Mouse (Mus musculus) CD4-positive, CD25-positive, alpha-beta regulatory T cell, adult 4 months (primary cell): ENCODE data around the gene Plpp3. TPM values are rescaled to one million over a fixed set of nuclear protein-coding genes. Genes with fewer than 3 reads are reported as not detected.

Experiments
- ATAC-seq: one replicate; pipeline ENCODE4 v1.8.0; 2017
- polyA plus RNA-seq, 2 experiments: library from polyadenylated mRNA; unstranded; fragments of 100-300 nt; shearing (Covaris generic); gene quantifications; one replicate each; pipeline ENCODE4 v1.2.1; 2017

Gene Plpp3
- under 1 TPM in 1 of 2 experiments, not detected in 1; 0.24 TPM for polyA plus RNA-seq

DNA sequence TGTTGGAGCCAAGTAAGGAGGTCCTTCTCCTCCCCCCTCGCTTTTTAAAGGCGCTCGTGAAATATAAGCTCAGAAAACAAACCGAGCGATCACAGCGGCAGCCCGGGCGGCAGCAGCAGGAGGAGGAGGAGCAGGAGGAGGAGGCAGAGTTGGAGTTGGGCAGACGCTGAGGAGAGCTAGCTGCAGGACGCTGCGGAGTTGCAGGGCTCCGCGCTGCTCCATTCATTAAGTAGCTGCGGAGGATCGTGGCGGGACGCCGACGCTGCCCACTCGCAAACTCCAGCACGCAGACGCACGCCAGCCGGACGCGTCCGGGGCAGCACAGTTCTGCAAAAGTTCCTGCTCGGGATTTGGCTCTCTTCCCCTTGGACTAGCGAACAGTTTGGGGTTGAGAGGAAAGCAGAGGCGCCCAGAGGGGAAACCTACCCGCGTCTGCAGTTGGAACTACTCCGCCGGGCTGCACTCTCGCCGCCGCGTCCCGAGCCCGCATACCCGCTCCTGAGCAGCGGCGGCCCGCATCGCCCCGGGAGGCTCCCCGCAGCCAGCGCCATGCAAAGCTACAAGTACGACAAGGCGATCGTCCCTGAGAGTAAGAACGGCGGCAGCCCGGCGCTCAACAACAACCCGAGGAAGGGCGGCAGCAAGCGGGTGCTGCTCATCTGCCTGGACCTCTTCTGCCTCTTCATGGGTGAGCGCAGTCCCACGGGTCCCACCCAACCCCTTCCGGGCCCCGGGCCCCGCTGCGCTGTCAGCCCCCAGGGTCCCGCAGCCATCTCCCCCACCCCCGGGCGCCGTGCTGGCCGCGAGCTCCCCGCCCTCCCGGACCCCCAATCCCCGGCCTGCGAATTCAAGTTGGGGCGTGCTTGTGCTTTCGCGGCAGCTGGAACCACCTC, at the start of gene Plpp3:
Plpp3 (plus strand) TSS at position 72 of the 893 bp plus-strand sequence.
- ATAC-seq: no peak

DNA sequence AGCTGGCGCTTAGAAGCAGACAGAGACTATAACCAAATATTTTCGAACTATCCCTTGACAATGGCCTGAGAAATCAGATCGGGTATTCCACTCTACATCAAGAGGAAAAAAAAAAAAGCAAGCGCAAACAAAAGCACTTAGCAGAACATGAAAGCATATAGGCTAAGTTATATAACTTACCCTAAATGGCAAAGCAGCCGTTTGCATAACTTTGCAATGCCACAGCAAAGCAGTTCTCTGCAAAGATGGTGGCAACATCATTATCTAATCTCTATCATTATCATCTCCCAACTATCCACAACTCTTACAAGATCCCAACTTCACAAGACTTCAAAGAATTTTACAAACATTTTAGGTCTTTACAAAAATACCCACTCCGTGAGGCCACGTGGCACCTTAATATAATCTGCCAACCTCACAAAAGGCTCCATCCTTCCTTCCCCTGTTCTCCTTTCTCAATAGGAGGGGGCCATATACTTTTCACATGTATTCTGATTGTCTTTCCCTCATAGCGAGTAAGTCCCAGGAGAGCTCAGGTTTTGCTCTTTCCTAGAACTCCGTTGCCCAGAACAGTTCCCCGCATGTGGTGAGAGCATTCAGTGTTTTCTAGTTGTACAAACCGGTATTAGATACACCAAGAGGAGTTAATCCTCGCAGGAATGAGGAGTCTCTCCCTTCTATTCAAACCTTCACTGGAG, 49.1 kb upstream of the Plpp3 start:
- ATAC-seq: no peak

DNA sequence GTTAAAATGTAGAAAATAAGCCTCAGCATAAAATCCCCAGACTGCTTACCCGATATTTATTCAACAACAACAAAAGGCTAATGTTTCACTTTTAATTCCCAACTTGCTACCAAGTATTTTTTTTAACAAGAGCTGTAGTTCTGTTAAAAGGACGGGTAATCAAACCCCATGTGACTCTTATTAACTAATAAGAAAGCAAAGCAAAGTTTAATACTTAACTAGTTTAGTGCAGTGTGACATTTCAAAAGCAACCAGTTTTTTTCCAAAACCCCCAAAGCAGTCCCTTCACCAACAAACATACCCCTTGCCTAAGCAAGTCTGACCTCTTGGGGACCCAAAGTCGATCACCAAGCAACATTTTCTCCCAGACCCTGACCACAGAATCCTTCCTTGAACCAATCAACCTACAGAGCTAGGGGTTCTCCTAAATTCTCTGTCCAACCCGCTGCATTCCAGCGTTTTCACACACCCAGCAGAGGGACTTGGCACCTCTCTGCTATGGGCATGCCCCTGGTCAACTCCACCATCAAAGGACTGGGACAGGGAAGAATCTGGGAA, 48.4 kb upstream of the Plpp3 start:
- ATAC-seq: no peak

DNA sequence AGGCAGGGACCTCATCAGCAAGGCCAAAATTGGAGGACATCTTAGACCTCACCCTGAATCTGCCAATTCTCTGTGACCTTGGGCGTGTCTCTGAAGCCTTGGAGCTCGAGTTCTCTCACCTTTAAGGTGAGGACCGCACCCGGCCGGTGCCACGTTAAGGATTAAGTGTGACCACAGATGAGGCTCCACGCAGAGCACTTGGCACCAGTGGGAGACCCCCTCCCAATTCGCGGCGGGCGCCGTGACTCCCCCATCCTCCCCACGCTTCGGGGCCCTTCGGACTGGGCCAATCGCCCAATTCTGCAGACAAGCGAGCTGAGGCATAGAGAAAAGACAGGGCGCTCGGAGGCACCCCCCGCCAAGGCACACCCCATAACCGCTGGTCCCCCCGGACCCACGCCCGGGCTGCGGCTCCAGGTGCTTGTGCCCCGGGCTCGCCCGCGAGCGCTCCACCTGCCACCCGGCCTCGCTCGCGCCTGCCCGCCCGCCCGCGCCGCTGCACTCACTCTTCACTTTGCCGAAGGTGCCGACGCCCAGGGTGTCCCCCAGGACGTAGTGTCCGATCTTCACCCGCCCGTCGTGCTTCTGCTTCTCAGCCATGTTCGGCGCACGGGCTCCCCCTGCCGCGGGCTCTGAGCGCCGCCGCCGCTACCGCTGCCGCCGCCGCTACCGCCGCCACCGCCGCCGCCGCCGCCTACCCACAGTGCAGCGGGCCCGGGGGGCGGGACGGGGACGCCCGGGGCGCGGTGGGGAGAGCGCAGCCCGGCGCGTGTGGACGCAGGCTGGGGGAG, 47.8 kb upstream of the Plpp3 start, which contains the start of gene Prkaa2:
Prkaa2 (minus strand) TSS at position 692 of the 791 bp plus-strand sequence.
- ATAC-seq: no peak

DNA sequence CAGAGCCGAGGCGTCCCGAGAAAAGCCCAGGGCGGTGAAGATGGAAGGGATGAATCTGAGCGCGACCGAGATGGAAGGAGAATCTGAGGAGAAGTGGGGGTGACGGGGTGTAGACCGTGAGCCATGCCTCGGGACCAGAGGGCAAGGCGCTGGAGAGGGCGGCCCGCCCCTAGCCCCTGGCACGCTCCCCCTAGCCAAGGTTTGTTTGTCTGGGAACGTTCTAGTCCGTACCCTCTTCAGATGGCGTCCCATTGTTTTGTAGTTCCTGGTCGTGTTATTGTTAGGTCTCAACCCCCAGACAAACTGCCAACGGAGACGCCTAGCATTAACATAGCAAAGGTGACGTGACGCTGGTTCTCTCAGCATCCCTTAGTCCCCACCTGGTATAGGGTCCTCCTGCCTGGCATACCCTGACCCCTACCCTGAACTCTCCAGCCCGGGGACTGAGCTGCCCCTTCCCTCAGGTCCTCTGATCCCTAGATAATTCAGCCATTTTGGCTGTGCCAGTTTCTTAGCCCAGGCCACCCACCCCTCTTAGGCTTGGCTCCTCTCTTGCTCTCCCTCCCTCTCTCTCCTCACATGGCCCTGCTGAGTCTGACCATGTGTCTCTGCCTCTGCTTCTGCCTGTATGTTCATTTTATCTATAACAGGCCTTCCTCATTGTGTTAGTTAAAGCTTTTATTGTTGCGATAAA, 47.0 kb upstream of the Plpp3 start:
- ATAC-seq: no peak

DNA sequence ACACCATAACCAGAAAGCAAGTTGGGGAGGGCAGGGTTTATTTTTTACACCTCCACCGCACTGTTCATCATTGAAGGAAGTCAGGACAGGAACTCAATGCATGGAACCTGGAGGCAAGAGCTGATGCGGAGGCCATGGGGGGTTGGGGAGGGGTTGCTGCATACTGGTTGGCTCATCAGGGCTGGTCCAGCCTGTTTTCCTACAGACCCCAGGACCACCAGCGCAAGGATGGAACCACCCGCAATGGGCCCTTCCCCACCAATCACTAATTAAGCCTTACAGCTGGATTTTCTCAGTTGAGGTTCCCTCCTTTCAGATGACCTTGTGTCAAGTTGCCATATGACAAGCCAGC, 46.5 kb upstream of the Plpp3 start:
- no peak for ATAC-seq

DNA sequence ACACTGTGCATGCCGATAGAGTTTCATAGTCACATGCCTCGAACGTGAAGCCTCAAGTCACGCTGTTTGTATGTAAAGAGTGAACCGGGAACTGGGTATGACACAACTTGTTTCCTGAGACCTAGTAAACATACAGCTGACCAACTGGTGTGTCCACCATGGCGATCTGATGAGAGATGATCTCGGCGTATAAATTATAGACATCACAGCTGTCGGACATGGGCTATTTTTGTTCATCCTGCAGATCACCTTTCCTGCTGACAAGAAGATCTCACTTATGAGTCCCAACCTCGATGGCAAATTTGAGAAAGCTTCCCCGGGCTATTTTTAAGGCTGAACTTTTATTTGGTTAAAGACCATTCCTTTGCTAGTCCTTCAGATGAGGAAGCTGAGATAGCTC, 45.4 kb upstream of the Plpp3 start:
- no peak for ATAC-seq

DNA sequence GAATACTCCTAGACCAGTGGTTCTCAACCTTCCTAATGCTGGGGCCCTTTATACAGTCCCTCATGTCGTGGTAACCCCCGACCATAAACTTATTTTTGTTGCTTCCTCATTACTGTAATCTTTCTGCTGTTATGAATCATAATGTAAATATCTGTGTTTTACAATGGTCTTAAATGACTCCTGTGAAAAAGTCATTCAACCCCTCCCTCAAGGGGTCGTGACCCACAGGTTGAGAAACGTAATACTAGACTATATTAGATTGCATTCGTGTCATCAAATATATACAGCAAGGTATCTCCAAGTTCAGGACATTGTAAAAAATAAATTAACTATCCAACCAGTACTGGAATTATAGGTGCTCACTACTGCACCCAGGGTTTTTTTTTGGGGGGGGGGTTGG, 44.1 kb upstream of the Plpp3 start:
- ATAC-seq: no peak

DNA sequence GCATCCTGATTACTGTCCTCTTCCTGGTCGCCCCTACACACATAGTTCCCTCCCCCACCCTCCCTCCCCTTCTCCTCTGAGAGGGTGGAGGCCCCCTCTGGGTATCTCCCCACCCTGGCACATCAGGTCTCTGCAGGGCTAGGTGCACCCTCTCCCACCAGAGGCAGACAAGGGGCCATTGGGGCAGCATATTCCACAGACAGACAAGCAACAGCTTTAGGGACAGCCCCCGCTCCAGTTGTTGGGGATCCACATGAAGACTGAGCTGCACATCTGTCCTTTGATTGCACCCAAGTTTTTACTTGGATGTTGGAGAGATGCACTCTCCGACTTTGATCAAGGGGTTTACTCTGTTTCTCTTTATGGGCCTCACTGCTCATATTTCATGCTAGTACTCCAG, 43.7 kb upstream of the Plpp3 start:
- ATAC-seq: no peak

DNA sequence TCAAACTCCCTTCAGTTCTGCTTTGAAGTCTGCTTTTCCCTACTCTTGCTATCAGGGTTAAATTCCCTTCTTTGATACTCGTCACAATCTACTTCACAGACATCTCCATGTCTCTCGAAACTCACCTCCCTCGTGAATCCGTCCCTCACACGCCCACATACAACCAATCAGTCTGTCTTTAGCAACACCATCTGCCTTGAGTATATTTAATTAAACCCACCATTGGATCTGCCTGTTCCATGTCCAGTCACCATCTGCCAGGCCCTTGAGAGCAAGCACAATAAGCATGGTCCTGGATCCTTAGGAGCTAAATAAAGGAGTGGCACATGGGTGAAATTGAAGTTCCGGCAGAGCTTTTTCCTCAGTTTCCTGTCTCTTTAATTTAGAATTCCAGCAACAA, 36.1 kb upstream of the Plpp3 start:
- no peak for ATAC-seq

DNA sequence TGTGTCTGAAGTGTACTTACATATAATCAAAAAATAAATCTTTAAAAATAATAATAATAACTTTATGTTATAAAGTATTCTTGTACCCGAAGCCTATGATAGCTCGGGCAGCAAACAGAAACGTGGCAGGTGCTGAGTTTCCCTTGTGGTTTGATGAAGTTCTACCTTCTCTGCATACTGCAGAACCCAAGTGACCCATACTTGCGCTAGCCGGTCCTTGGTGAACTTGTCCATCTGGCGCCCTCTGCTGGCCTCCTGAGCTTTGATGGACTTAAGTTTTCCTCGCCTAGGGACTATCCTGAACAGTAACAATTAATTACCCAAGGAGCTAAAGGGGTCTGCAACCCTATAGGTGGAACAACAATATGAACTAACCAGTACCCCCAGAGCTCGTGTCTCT, 34.7 kb upstream of the Plpp3 start:
- no peak for ATAC-seq

DNA sequence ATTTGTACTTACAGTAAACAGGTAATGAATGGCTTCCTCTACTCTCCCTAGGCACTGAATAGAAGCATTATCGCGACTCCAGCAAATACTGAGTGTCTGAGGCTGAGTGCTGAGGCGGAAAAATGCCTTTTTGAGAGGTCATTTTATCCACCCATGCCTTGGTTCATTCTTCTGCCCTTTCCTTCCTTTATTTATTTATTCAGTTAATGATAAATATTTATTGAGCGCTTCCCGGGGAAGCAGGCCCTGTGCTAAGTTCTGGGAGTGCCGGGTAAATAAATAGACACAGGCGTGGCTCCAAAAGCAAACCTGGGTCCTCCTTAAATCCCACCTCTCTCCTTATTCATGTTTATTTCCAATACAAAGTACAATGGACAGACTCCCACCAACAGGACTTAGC, 27.9 kb upstream of the Plpp3 start:
- no peak for ATAC-seq

DNA sequence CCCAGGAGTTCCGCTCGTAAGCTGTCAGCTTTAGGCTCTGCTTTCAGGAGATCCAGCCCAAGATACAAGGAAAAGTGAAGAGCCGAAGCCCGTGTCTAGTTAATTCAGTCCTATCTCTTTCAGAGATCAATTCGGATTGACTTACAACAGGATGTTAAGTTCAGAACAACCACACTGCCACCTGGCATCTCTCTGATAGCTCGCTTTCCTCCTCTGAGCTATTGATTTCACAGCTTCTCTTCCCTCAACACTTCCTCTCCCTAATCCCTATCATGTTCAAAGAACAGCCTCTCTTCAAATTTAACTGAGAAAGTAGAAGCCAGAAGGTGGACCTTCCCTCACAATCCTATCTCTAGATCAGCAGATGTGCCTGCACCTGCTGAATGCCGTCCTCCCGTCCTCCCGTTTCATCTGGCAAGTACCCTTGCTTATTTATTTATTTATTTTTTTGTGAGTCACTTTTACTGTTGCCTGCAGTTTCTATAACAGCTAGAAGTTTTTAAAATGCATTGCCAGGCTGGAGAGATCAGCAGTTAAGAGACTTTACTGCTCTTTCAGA, 25.3 kb upstream of the Plpp3 start:
- ATAC-seq: no peak

DNA sequence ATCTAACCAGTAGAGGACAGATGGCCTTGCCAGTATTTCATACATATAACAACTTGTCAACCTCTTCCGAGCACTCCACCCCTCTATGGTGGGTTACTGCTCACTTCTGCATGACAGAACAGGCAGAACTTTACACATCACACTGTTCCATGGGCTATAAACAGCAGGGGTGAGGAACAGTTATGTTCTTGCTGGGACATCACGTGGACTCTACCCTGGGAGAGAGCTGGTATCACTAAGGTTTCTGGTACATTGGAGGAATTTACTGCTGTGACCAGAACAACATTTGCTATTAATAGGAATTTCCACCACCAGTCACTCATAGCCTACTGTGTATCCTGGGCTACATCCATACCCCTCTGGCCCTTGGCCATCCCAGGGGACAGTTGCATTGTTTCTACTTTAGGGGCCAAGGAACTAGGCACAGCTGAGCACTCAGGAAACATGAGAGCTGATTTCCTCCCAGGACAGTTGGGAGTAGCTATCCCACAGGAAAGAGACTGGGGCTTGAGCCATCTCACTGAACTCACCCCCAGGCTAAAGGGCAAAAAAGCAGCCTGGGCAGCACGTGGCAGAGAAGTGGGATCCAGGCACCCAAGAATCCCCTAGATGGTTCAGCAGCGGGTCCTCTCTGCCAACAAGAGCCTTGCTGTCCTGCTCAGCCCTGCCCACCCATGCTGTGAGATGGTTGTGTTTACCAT, 23.6 kb upstream of the Plpp3 start:
- ATAC-seq: no peak

DNA sequence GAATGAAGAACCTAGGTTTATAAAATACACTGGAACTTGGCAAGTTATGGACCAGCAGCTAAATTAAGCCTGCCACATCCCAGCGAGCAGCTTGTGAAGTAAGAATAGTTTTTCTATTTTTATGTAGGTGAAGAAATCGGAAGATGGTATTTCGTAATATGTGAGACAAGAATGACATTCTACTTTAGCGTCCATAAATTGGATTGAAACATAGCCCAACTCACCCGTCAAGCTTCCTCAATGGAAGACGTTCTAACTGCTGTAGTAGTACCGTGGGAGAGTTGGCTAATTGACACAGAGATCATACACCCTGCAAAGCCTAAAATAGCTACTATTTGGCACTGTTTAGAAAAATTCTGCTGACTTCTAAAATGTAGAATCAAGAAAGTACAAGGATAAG, 7.7 kb upstream of the Plpp3 start:
- ATAC-seq: no peak

DNA sequence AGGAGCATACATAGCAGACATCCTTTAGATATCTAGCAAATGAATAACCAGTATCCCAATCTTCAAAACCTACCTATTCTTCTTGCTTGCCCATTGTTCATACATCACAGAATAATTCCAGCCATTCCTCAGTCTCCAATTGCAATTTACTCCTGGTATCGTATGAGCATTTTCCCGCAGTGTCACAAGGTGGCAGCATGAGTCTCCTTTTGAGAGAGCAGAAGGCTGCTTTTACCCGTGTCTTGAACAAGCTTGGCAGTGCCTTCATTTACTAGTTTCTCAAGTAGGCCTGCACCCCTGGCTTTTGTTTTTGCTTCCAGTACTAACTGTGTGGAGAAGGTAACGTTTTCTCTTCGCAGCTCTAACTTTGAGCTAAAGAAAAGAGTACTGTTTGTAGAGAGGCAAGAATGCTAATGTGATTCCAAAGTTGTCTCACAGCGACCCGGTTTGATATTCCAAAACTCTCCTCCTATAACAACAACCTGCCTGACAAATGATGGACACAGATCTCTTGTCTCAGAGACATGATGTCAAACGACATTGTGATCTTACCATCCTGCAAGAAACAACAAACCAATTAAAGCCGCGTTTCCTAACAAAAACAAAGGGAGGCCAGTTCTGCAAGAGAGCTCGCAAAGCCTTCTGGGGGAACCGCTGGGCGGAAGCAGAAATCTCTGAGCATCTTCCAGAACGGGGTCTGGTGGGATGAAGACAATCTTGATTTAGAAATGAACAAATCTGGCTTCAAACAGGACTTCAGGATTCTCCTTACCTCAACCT, 5.0 kb upstream of the Plpp3 start:
- ATAC-seq: no peak

DNA sequence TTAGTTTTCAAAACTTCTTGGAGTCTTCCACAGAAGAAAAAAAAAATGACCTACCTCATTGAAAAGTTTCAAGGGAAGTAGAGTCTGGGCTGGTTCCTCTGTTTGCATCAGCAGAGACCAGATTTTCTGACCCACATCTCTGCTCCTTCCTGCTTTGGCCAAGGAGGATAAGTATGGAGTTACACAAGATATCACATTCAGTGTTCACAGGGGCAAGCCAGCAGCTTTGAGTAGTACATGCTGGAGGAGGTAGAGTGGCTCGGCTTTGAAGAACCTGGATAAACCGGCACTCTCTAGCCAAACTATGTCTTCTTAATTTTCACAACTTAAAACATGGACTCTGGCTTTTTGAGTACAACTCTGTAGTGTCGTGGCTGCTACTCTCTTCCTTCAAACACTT, 3.9 kb upstream of the Plpp3 start:
- no peak for ATAC-seq

DNA sequence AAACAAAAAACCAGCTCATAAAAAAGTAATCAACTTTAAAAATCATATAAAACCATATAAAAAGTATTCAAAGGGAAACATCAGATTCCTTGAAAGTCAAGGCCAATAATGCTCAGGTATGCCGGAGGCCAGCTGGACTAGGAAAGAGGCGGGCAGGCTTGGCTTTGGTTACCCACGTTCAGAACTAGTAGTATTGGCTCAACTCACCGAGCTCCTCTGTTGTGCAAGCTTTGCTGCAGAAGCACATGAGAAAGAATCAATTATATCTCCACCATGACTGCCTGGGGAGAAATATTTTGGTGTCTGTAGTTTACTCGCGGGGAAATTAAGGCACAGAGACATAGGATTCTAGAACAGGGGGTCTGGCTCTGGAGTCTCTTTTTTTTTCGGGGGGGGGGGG, 866 bp upstream of the Plpp3 start:
- ATAC-seq: no peak

DNA sequence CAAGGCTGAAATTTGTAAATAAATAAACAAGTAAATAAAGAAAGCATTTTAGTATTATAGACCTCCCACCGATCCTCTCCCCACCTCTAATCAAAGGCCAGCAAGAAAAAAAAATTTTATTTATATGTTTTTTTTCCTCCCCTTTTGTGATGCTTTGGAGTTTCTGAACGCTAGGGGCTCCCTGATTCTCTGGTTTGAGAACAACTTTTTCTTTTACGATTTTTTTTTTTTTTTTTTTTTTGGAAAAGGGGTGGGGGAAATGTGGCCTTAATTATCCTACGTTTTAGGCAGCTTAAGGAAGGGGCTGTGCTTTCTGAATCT, 232 bp upstream of the Plpp3 start:
- no peak for ATAC-seq

DNA sequence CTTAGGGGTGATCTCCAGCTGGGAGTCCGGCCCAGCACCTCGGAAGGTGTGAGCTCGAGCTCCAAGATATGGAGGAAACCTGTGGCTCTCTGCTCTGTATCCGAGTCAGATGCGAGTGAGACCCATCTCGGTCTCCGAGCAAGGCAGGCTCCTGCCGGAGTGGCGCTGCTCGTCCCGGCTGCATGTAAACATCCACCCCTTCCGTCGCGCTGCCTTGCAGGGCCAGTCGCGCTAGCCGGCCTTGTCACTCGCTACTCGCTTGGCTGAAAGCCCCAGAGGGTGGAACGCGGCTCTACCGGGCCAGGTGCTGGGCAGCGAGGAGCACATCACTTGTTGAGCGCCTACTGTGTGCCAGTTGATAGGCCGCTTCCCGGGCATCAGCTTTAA, 1.0 kb downstream of the Plpp3 start:
- no peak for ATAC-seq
